Mouse (Mus musculus) CD8-positive naive resting alpha-beta T cell, adult 57 days (primary cell): ENCODE results near the gene Slc6a6. TPM values are rescaled to one million over a fixed set of nuclear protein-coding genes. Genes with fewer than 3 reads are reported as not detected.

Experiments used
- total RNA-seq: library from RNA; stranded (reverse); gene quantifications from one replicate; pipeline ENCODE4 v1.2.4, GENCODE M21; 2023

Gene Slc6a6
- 127 TPM for total RNA-seq

DNA sequence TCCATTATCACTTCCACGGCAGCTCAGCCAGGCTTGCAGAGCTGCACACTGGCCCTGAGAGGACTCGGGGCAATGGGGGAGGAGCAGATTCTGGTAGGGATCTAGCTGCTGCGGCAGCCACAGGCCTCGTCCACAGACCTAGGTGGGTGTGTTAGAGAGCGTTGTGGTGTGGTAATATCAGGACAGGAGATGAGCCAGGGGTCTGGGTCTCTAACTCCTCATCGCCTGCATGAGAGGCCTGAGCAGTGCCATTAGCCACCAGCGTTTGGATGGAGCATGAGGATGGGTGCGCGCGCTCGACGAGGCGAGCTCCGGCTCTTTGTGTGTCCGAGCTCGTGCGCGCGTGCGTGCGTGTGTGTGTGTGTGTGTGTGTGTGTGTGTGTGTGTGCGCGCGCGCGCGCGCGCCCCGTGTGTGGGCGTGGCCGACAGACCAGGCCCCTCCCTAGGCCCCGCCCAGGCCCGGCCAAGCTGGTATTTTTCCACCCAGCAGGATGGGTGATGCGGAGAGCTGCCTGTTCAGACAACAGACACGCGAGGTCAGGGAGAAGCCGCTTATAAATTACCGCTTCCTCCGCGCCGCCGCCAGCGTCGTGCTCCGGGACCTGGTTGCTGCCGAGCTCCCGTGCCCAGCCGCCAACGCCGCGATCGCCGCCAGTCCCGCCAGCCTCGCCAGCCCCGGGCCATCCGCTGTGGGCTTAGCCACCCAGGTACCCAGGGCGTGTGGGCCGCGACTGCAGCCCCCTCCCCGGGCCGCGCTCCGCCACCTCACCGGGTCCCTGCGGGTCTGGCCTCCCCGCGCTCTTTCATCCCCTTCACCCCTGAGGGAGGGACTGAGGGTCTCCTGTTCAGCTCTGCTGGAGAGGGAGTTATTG, at the start of gene Slc6a6:
Gene Slc6a6 (plus strand): TSS at position 452 of the 872 bp plus-strand sequence.

Other genes starting within 250 kb of the Slc6a6 start
- 6.0 TPM for gene Chchd4, start 210.5 kb upstream of the Slc6a6 start, total RNA-seq
- 38.7 TPM for gene Tmem43, start 210.3 kb upstream of the Slc6a6 start, total RNA-seq
- 22.1 TPM for gene Xpc, start 168.2 kb upstream of the Slc6a6 start, total RNA-seq
- gene Lsm3, start 168.1 kb upstream of the Slc6a6 start, total RNA-seq: 42.6 TPM
- gene Grip2, start 143.2 kb downstream of the Slc6a6 start, total RNA-seq: 0.34 TPM
- gene Ccdc174, start 194.0 kb downstream of the Slc6a6 start, total RNA-seq: 43.5 TPM
- gene 4930590J08Rik, start 218.8 kb downstream of the Slc6a6 start, total RNA-seq: 6.7 TPM